7 mouse cellular contexts compared by ENCODE assay signal in the genomic region with DNA sequence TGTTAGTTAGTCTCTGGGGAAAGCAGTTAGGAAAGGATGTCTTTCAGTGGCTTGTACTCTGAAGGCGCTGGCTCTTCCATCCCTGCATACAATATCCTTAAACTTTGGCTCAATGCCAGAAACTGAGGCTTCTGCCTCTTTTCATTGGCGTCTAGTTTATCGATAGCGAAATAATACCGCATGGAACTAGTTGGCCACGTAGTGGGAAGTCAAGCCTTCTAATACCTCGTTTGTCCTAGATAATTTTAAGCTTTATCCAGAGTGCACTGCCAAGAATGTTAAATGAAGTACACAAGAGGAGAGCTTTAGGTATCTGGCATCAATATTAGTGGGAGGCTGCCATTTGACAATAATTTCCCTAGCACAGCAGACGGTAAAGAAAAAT. TPM values are rescaled to one million over a fixed set of nuclear protein-coding genes. Genes with fewer than 3 reads are reported as not detected.
DNase-seq lines count a peak whose midpoint lies in the region; ATAC-seq and TF ChIP-seq lines count a peak whose summit lies in the region.

No protein-coding gene starts in this region.

- DNase-seq in lung, postnatal 0 days (ENCODE audit: low spot score): no peak
- DNase-seq in forebrain, embryonic 10.5 days (ENCODE audit: extremely low spot score, low spot score): no peak
- peak; percentile 23 for DNase-seq in telencephalon, adult 2 months (ENCODE audit: low read depth, low spot score)
- no peak for DNase-seq in heart, postnatal 14 days
- no peak for DNase-seq in adrenal gland, postnatal 25 days

- intact Hi-C loops in heart, postnatal 14 days (cut with DNase I): no loop called here

- TF ChIP-seq CTCF in lung, postnatal 0 days (IDR thresholded peaks at IDR 0.05): no peak

- peak overlapping the region; percentile 61 for H3K4me3 ChIP-seq in lung, embryonic 15.5 days
- no peak overlapping the region for H3K4me3 ChIP-seq in lung, postnatal 0 days (ENCODE audit: low read depth, low read length)
- H3K4me3 ChIP-seq in forebrain, embryonic 10.5 days: peak overlapping the region; percentile 69
- H3K4me3 ChIP-seq in limb, embryonic 15.5 days: no peak overlapping the region

- no peak overlapping the region for H3K27ac ChIP-seq in lung, embryonic 15.5 days
- no peak overlapping the region for H3K27ac ChIP-seq in lung, postnatal 0 days (ENCODE audit: low read length)
- no peak overlapping the region for H3K27ac ChIP-seq in forebrain, embryonic 10.5 days
- H3K27ac ChIP-seq in limb, embryonic 15.5 days: no peak overlapping the region

- H3K4me2 ChIP-seq in lung, embryonic 15.5 days: peak overlapping the region; percentile 95
- H3K4me2 ChIP-seq in lung, postnatal 0 days (replicated peaks; ENCODE audit: low read depth, low read length): no peak overlapping the region
- H3K4me2 ChIP-seq in limb, embryonic 15.5 days: peak overlapping the region; percentile 90; the same call in 1 of the 2 replicates

- H3K9me3 ChIP-seq in lung, embryonic 15.5 days: no peaks in the 10 kb centered on the region
- H3K9me3 ChIP-seq in lung, postnatal 0 days (ENCODE audit: low read length): no peaks in the 10 kb centered on the region
- H3K9me3 ChIP-seq in forebrain, embryonic 10.5 days: no peaks in the 10 kb centered on the region
- H3K9me3 ChIP-seq in limb, embryonic 15.5 days: no peaks in the 10 kb centered on the region

- no peak overlapping the region for H3K9ac ChIP-seq in lung, embryonic 15.5 days
- H3K9ac ChIP-seq in lung, postnatal 0 days (replicated peaks; ENCODE audit: low read depth): no peak overlapping the region
- no peak overlapping the region for H3K9ac ChIP-seq in limb, embryonic 15.5 days

- H3K27me3 ChIP-seq in lung, embryonic 15.5 days: peaks cover 41% of the 10 kb centered on the region
- H3K27me3 ChIP-seq in lung, postnatal 0 days (replicated peaks; ENCODE audit: insufficient read depth, low read length): peaks cover 17% of the 10 kb centered on the region; the same call in 1 of the 2 replicates
- peaks cover 49% of the 10 kb centered on the region for H3K27me3 ChIP-seq in forebrain, embryonic 10.5 days (ENCODE audit: poor library complexity, severe bottlenecking)
- H3K27me3 ChIP-seq in limb, embryonic 15.5 days: peaks cover 24% of the 10 kb centered on the region

- no peaks in the 10 kb centered on the region for H3K36me3 ChIP-seq in lung, embryonic 15.5 days
- no peaks in the 10 kb centered on the region for H3K36me3 ChIP-seq in lung, postnatal 0 days (ENCODE audit: insufficient read depth, low read length)
- H3K36me3 ChIP-seq in forebrain, embryonic 10.5 days (replicated peaks): no peaks in the 10 kb centered on the region
- H3K36me3 ChIP-seq in limb, embryonic 15.5 days: no peaks in the 10 kb centered on the region

- TF ChIP-seq EP300 in lung, postnatal 0 days (IDR thresholded peaks at IDR 0.05): no peak

- WGBS in lung, embryonic 15.5 days: 22% methylated on average over 8 of the region's 8 CpGs
- WGBS in lung, postnatal 0 days: 23% methylated on average over 8 of the region's 8 CpGs
- WGBS in forebrain, embryonic 10.5 days: 26% methylated on average over 8 of the region's 8 CpGs
- 21% methylated on average over 8 of the region's 8 CpGs for WGBS in limb, embryonic 15.5 days

- no peak for ATAC-seq in lung, embryonic 15.5 days (ENCODE audit: borderline replicate concordance, extremely low read depth, low FRiP score, low TSS enrichment)
- no peak for ATAC-seq in lung, postnatal 0 days
- no peak for ATAC-seq in limb, embryonic 15.5 days (ENCODE audit: insufficient number of reproducible peaks, low FRiP score, low TSS enrichment, low read depth)

- H3K4me1 ChIP-seq in lung, embryonic 15.5 days: peaks cover 12% of the 10 kb centered on the region
- no peaks in the 10 kb centered on the region for H3K4me1 ChIP-seq in lung, postnatal 0 days (ENCODE audit: insufficient read depth, low read depth, low read length)
- peaks cover 30% of the 10 kb centered on the region for H3K4me1 ChIP-seq in forebrain, embryonic 10.5 days
- peaks cover 24% of the 10 kb centered on the region for H3K4me1 ChIP-seq in limb, embryonic 15.5 days

RNA-seq across cellular contexts. Expression of gene Negr1, which starts 2.2 kb away (rescaled TPM):
- polyA plus RNA-seq in lung, embryonic 15.5 days (2015; fragmentation: Nextera tagmentation; extraction: Ambion mirVana): 7.1 and 7.5 TPM in 2 replicates
- 1.00 and 1.3 TPM in 2 replicates for polyA plus RNA-seq in lung, postnatal 0 days (2015; fragmentation: Nextera tagmentation; extraction: Ambion mirVana)
- polyA plus RNA-seq in forebrain, embryonic 10.5 days (2016; fragmentation: Nextera tagmentation; extraction: Ambion mirVana): 1.5 and 2.1 TPM in 2 replicates
- polyA plus RNA-seq in limb, embryonic 15.5 days (2015; fragmentation: Nextera tagmentation; extraction: Ambion mirVana): 5.8 and 6.8 TPM in 2 replicates
- total RNA-seq in heart, postnatal 14 days (2021): 1 to 10 TPM; 1.5 to 3.4 TPM
- 6.3 and 7.0 TPM in 2 replicates for total RNA-seq in adrenal gland, postnatal 25 days (2021)

Comparison
In these comparisons a context has a peak if more than half of its experiments do, and no peak if none do; other contexts are left out.
1. H3K4me3 ChIP-seq: peak in lung, embryonic 15.5 days (single experiment) and forebrain, embryonic 10.5 days (single experiment); none in lung, postnatal 0 days (single experiment) and limb, embryonic 15.5 days (single experiment).